ENCODE assay signal across 8 mouse cellular contexts in the genomic region with DNA sequence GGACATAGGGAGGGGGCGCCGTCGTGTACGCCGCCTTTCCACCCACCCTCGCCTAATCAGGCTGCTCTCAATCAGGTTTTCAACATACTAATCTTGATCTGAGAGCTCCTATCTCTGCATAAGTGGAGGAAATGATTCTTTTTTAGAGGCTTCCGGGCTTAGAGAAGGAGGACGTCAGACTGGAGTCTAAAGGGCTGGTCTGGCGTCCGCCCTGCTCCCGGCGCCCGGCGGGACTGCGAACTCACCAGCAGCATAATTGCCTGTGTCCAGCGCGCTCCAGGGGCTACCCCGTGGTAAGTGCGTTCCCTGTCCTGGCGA. TPM values are rescaled to one million over a fixed set of nuclear protein-coding genes. Genes with fewer than 3 reads are reported as not detected.
DNase-seq lines count a peak whose midpoint lies in the region; ATAC-seq and TF ChIP-seq lines count a peak whose summit lies in the region.

No protein-coding gene starts in this region.

- peak overlapping the region; percentile 38 for H3K4me2 ChIP-seq in forebrain, embryonic 12.5 days
- H3K4me2 ChIP-seq in intestine, embryonic 16.5 days (ENCODE audit: low read depth, low read length), result peak overlapping the region; percentile 43

- WGBS in forebrain, embryonic 12.5 days, result under 1% methylated on average over 20 of the region's 20 CpGs
- WGBS in intestine, embryonic 16.5 days, result 1% methylated on average over 20 of the region's 20 CpGs

- H3K36me3 ChIP-seq in forebrain, embryonic 12.5 days (replicated peaks), result no peaks in the 10 kb centered on the region
- H3K36me3 ChIP-seq in intestine, embryonic 16.5 days (ENCODE audit: control insufficient read depth, insufficient read depth, low read length), result no peaks in the 10 kb centered on the region

- intact Hi-C loops in gastrocnemius, adult 2 months (cut with DNase I), result loop anchor here (5.0 kb wide), 1 partner anchor 240 kb away; no protein-coding TSS in a partner anchor
- intact Hi-C loops in gastrocnemius, postnatal 36 days (cut with DNase I), result no loop called here

- no peak for ATAC-seq in forebrain, embryonic 12.5 days (ENCODE audit: low FRiP score)
- peak; percentile 37 for ATAC-seq in intestine, embryonic 16.5 days
- ATAC-seq in megakaryocyte, adult 5-6 weeks (ENCODE audit: poor library complexity, severe bottlenecking), result peak; percentile 39

- DNase-seq in gastrocnemius, adult 2 months, result peak; percentile 37
- no peak for DNase-seq in gastrocnemius, postnatal 36 days
- no peak for DNase-seq in layer of hippocampus, adult 18-20 months (ENCODE audit: low spot score in 2 of 2)
- DNase-seq in MN1 (ENCODE audit: low spot score), result no peak
- DNase-seq in cerebellum, adult 8-10 months, result no peak

- no peaks in the 10 kb centered on the region for H3K9me3 ChIP-seq in forebrain, embryonic 12.5 days
- H3K9me3 ChIP-seq in intestine, embryonic 16.5 days (ENCODE audit: control insufficient read depth, low read length), result no peaks in the 10 kb centered on the region

- peak overlapping the region; percentile 36; the same call in 1 of the 2 replicates for H3K9ac ChIP-seq in forebrain, embryonic 12.5 days
- H3K9ac ChIP-seq in intestine, embryonic 16.5 days (ENCODE audit: low read depth, low read length), result no peak overlapping the region

- H3K4me1 ChIP-seq in forebrain, embryonic 12.5 days, result peaks cover 33% of the 10 kb centered on the region
- H3K4me1 ChIP-seq in intestine, embryonic 16.5 days (ENCODE audit: control insufficient read depth, insufficient read depth, low read length), result peaks cover 14% of the 10 kb centered on the region

- H3K27ac ChIP-seq in gastrocnemius, adult 2 months, result no peak overlapping the region
- peak overlapping the region; percentile 71 for H3K27ac ChIP-seq in forebrain, embryonic 12.5 days
- H3K27ac ChIP-seq in intestine, embryonic 16.5 days (ENCODE audit: low read length), result no peak overlapping the region

- peaks cover 93% of the 10 kb centered on the region for H3K27me3 ChIP-seq in forebrain, embryonic 12.5 days
- H3K27me3 ChIP-seq in intestine, embryonic 16.5 days (replicated peaks; ENCODE audit: control insufficient read depth, insufficient read depth, low read length), result peaks cover 77% of the 10 kb centered on the region

- TF ChIP-seq CTCF in gastrocnemius, adult 2 months (IDR thresholded peaks at IDR 0.05), result no peak

- H3K4me3 ChIP-seq in gastrocnemius, adult 2 months, result peak overlapping the region; percentile 60
- H3K4me3 ChIP-seq in forebrain, embryonic 12.5 days (replicated peaks), result peak overlapping the region; percentile 27
- peak overlapping the region; percentile 39 for H3K4me3 ChIP-seq in intestine, embryonic 16.5 days (ENCODE audit: low read length)

RNA-seq across cellular contexts. Expression of a gene that starts 1.7 kb away (rescaled TPM):
- total RNA-seq in gastrocnemius, adult 2 months (2021), result under 1 TPM in 1 of 2 experiments, not detected in 1; 0.11 TPM
- total RNA-seq in gastrocnemius, postnatal 36 days (2021), result not detected
- polyA plus RNA-seq in forebrain, embryonic 12.5 days (2016; fragmentation: Nextera tagmentation; extraction: Ambion mirVana), result 25.0 and 55.4 TPM in 2 replicates
- polyA plus RNA-seq in intestine, embryonic 16.5 days (2015; fragmentation: Nextera tagmentation; extraction: Ambion mirVana), result 0.27 TPM in 1 of 2 replicates, not detected in the other
- total RNA-seq in megakaryocyte, adult 5-6 weeks (2015), result not detected in 2 replicates
- total RNA-seq in megakaryocyte, adult 5-6 weeks (2017), result not detected in 2 replicates
- under 1 TPM in 1 of 2 experiments, not detected in 1; 0.33 TPM for total RNA-seq in layer of hippocampus, adult 18-20 months (2021)
